Mouse (Mus musculus) spleen, adult 18-20 months (tissue): ENCODE measurements around the gene Plxna4.

Source experiments
- DNase-seq, 2 experiments: peaks; one replicate each; pipeline ENCODE4 v3.0.0; 2022; ENCODE audit warnings: mixed read lengths in 2 of 2

Plxna4 gene

GRCm38 (mm10) chr6:32469196-32469595 lies 118.8 kb downstream of the Plxna4 start:
- DNase-seq, result no peak

- DNase-seq, result no peak
These were observed 122.9 kb downstream of the Plxna4 start for GRCm38 (mm10) chr6:32465129-32465528.

- no peak for DNase-seq
These were observed 123.4 kb downstream of the Plxna4 start for GRCm38 (mm10) chr6:32464637-32465036.

GRCm38 (mm10) chr6:32464046-32464445 lies 123.9 kb downstream of the Plxna4 start:
- DNase-seq, result no peak

GRCm38 (mm10) chr6:32460400-32460799 lies 127.6 kb downstream of the Plxna4 start:
- DNase-seq, result no peak

- DNase-seq, result no peak
These were observed 131.4 kb downstream of the Plxna4 start for GRCm38 (mm10) chr6:32456641-32457040.

GRCm38 (mm10) chr6:32451851-32452250 lies 136.1 kb downstream of the Plxna4 start:
- DNase-seq, result no peak

GRCm38 (mm10) chr6:32449237-32449963 lies 138.6 kb downstream of the Plxna4 start:
- no peak for DNase-seq

- no peak for DNase-seq
These were observed 139.2 kb downstream of the Plxna4 start for GRCm38 (mm10) chr6:32448787-32449186.

GRCm38 (mm10) chr6:32446276-32446675 lies 141.7 kb downstream of the Plxna4 start:
- DNase-seq, result no peak

- no peak for DNase-seq
These were observed 142.7 kb downstream of the Plxna4 start for GRCm38 (mm10) chr6:32445246-32445645.

- no peak for DNase-seq
These were observed 143.6 kb downstream of the Plxna4 start for GRCm38 (mm10) chr6:32444393-32444792.

- DNase-seq, result no peak
These were observed 144.3 kb downstream of the Plxna4 start for GRCm38 (mm10) chr6:32443679-32444078.

- no peak for DNase-seq
These were observed 148.6 kb downstream of the Plxna4 start for GRCm38 (mm10) chr6:32439434-32439833.

GRCm38 (mm10) chr6:32437219-32437618 lies 150.8 kb downstream of the Plxna4 start:
- no peak for DNase-seq

GRCm38 (mm10) chr6:32423124-32423523 lies 164.9 kb downstream of the Plxna4 start:
- DNase-seq, result no peak

- DNase-seq, result no peak
These were observed 167.4 kb downstream of the Plxna4 start for GRCm38 (mm10) chr6:32420610-32421009.

GRCm38 (mm10) chr6:32417351-32417750 lies 170.6 kb downstream of the Plxna4 start:
- no peak for DNase-seq

GRCm38 (mm10) chr6:32411325-32411724 lies 176.7 kb downstream of the Plxna4 start:
- no peak for DNase-seq

- no peak for DNase-seq
These were observed 178.4 kb downstream of the Plxna4 start for GRCm38 (mm10) chr6:32409625-32410024.

- DNase-seq, result no peak
These were observed 180.3 kb downstream of the Plxna4 start for GRCm38 (mm10) chr6:32407574-32408185.

- no peak for DNase-seq
These were observed 181.5 kb downstream of the Plxna4 start for GRCm38 (mm10) chr6:32406316-32407095.

- DNase-seq, result no peak
These were observed 185.3 kb downstream of the Plxna4 start for GRCm38 (mm10) chr6:32402560-32403235.
